Mouse (Mus musculus) lung, postnatal 4 days (tissue): ENCODE measurements around the gene Vmn2r82.
"Not testable (repeated sequence)": the region's sequence is repeated elsewhere in the genome, so short reads cannot be mapped to it uniquely, and the experiment has no call there.

Experiments used
- DNase-seq, 2 experiments: peaks; one replicate each; pipeline ENCODE4 v3.0.0; 2021

The Vmn2r82 gene

DNA sequence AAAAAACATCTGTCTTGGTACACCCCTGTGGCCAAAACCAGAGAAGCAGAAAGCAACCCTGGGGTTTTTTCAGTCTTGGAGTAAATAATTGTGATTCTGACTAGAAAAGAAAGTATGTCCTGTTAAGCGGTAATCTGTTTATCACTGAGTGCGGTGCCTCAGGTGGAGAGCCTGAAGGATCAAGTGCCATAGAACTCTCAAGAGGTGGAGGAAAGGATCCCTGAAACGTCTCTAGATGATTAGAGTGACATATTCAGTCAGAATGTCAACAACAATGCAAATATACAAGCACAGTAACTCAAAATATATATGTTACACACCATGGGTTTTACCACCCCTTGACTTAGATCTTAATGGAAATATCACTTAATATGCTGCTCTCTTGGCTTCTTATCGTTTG, at the start of gene Vmn2r82:
Gene Vmn2r82 (plus strand): TSS at position 301 of the 400 bp plus-strand sequence.
- not testable (repeated sequence) for DNase-seq

- DNase-seq: not testable (repeated sequence)
These were observed 34.1 kb upstream of the Vmn2r82 start for GRCm38 (mm10) chr10:79322033-79322736.

DNA sequence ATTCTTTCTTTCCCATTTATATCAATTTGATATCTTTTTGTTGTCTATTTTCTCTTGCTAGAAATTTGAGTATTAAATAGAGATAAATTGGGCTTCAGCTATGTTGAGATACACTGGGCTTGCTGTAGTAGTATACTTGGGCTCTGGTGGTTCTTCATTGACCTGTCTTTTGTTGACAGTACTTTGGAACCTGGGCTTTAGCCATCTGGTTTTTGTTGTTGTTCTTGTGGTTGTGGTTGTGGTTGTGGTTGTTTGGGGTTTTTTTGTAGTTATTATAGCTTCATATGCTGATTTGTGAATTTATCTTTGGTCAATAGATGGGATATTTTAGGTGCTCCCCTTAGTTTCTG, 33.6 kb upstream of the Vmn2r82 start:
- no peak for DNase-seq

DNA sequence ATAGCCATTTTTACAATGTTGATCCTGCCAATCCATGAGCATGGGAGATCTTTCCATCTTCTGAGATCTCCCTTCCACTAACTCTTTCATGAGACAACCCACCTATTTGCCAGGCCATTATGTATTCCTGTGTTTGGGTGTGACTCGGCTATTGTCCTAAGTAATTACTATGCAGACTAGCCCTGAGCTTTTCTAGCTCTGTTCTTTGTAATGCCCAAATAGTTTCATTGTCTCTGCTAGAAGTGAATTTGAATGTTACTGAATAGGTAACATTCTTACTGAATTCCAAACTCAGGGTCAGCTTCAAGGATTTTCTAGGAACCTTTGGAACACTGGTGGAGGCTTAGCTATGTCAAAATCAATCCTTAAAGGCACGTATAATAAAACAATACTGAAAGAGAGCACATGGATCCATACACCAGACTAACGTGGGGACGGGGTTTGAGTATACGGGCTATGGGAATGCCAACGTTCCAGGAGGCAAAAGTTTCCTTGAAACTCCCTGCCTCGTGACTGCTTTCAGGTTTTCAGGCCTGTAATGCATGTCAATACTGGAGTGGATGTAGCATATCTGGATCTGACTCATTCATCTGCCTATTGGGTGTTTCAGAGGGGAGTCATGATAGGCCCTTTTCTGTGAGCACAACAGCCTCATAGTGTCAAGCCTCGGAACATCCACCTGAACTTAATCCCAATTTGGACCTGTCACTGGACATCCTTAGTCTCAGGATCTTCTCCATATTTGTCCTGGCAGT, 43.8 kb downstream of the Vmn2r82 start:
- not testable (repeated sequence) for DNase-seq

DNA sequence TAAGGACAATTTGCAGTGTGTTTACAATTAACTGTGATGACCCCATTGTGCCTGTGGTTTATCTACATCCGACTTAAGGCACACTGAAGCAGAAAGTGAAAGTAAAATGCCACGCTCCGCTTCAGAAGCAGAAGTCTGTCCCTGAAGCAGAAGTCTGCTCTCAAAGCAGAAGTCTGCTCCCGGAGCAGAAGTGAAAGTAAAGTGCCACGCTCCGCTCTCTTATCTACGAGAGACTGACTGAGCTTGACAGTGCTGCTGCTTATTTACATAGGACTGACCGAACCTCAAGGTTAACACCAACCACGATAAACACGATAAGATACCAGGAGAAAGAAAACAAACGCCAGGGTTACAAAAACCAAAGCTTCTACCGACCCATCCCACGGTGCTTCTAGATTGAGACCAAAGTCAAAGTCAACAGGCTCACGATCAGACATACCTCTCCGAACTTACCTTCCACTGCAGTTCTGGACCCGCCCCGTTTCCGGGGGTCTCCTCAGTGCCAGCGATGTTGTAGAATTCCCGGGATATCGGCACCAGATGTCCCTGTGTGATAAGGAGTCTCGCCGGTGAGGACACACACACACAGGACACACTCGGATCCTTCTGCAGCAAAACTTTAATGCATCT, 60.9 kb downstream of the Vmn2r82 start:
- no peak for DNase-seq

GRCm38 (mm10) chr10:79417772-79418170, 61.5 kb downstream of the Vmn2r82 start:
- not testable (repeated sequence) for DNase-seq

DNA sequence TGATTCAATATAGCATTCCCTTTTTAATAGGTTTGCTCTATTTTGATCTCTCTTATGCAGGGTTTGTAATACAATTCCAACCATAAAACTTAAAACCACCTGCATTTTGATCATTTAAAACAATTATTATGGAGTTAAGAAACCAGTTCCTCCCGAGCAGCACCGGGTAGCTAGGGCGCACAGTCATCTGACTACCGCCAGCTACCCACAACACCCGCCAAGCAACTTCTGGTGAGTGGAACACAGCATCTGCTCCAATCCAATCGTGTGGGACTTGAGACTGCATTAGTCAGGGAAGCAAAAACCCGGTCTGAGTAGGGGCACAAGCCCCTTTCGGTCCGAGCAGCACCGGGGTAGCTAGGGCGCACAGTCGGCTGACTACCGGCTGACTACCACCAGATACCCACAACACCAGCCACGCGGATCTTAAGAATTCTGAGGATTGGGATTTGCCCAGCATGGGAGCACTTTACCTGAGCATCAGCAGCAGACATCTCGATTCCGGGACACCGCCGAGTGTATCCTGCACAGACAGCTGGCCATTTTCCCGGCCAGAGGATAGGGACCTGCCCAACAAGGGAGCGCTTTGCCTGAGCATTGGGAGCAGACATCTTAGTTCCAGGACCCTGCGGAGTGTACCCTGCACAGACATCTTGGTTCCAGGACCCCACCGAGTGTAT, 79.0 kb downstream of the Vmn2r82 start:
- DNase-seq: not testable (repeated sequence)
